Mouse (Mus musculus) MEL-GATA-1-ER (cell line): Measurements from ENCODE around the gene Trf.

ENCODE experiments used
- DNase-seq: peaks from one replicate; pipeline ENCODE4 v3.0.0-alpha.2; 2012; ENCODE audit warnings: low read depth; ENCODE audit errors: extremely low read depth

Trf gene

GRCm38 (mm10) chr9:103154568-103154967 lies 75.7 kb downstream of the Trf start:
- DNase-seq: no peak
